Mouse (Mus musculus) forebrain, embryonic 13.5 days (tissue): ENCODE measurements around the gene Dnpep. TPM values are rescaled to one million over a fixed set of nuclear protein-coding genes. Genes with fewer than 3 reads are reported as not detected.

Experiments
- polyA plus RNA-seq: library from polyadenylated mRNA; unstranded; fragments of >200 nt; fragmentation: Nextera tagmentation; extraction: Ambion mirVana; gene quantifications from 2 replicates; pipeline ENCODE4 v1.2.1, GENCODE M21; 2015

Gene Dnpep
- polyA plus RNA-seq, 1 experiment from 2014 or later, result 140 TPM

Other genes with a start within 250 kb of the Dnpep start
- gene Nhej1, start 192.8 kb downstream of the Dnpep start, polyA plus RNA-seq, result 8.4 and 10.6 TPM in 2 replicates
- 0.08 TPM in 1 of 2 replicates, not detected in the other for gene Slc23a3, start 184.1 kb downstream of the Dnpep start, polyA plus RNA-seq
- gene Cnppd1, start 175.3 kb downstream of the Dnpep start, polyA plus RNA-seq, result 47.1 and 52.8 TPM in 2 replicates
- 71.8 and 75.1 TPM in 2 replicates for gene Retreg2, start 175.2 kb downstream of the Dnpep start, polyA plus RNA-seq
- 33.2 and 37.9 TPM in 2 replicates for gene Zfand2b, start 149.3 kb downstream of the Dnpep start, polyA plus RNA-seq
- gene Abcb6, start 137.6 kb downstream of the Dnpep start, polyA plus RNA-seq, result 28.6 and 31.7 TPM in 2 replicates
- 22.0 and 23.1 TPM in 2 replicates for gene Ankzf1, start 125.8 kb downstream of the Dnpep start, polyA plus RNA-seq
- 29.7 and 31.8 TPM in 2 replicates for gene Atg9a, start 125.8 kb downstream of the Dnpep start, polyA plus RNA-seq
- gene Glb1l, start 107.2 kb downstream of the Dnpep start, polyA plus RNA-seq, result 14.6 and 21.1 TPM in 2 replicates
- gene Stk16, start 107.2 kb downstream of the Dnpep start, polyA plus RNA-seq, result 143 and 157 TPM in 2 replicates
- 15.3 and 16.6 TPM in 2 replicates for gene Tuba4a, start 98.1 kb downstream of the Dnpep start, polyA plus RNA-seq
- gene A630095N17Rik, start 85.9 kb downstream of the Dnpep start, polyA plus RNA-seq, result not detected in 2 replicates
- 40.0 and 41.7 TPM in 2 replicates for gene Dnajb2, start 81.6 kb downstream of the Dnpep start, polyA plus RNA-seq
- 4.5 and 6.5 TPM in 2 replicates for gene Ptprn, start 53.5 kb downstream of the Dnpep start, polyA plus RNA-seq
- 37.0 and 44.1 TPM in 2 replicates for gene Resp18, start 39.6 kb downstream of the Dnpep start, polyA plus RNA-seq
- 0.81 and 1.1 TPM in 2 replicates for gene Des, start 42.3 kb upstream of the Dnpep start, polyA plus RNA-seq
- 7.6 and 9.0 TPM in 2 replicates for gene Speg, start 57.3 kb upstream of the Dnpep start, polyA plus RNA-seq
- 53.7 and 62.7 TPM in 2 replicates for gene Gmppa, start 117.9 kb upstream of the Dnpep start, polyA plus RNA-seq
- 4.0 and 5.4 TPM in 2 replicates for gene Asic4, start 132.4 kb upstream of the Dnpep start, polyA plus RNA-seq
- 16.9 and 18.6 TPM in 2 replicates for gene Chpf, start 161.3 kb upstream of the Dnpep start, polyA plus RNA-seq
- 34.0 and 35.5 TPM in 2 replicates for gene Tmem198, start 161.5 kb upstream of the Dnpep start, polyA plus RNA-seq
- 15.5 and 17.2 TPM in 2 replicates for gene Obsl1, start 188.5 kb upstream of the Dnpep start, polyA plus RNA-seq
- gene Inha, start 189.1 kb upstream of the Dnpep start, polyA plus RNA-seq, result 5.8 and 8.0 TPM in 2 replicates
- gene Stk11ip, start 203.5 kb upstream of the Dnpep start, polyA plus RNA-seq, result 16.3 and 19.4 TPM in 2 replicates
- 20.9 and 25.3 TPM in 2 replicates for gene Slc4a3, start 228.3 kb upstream of the Dnpep start, polyA plus RNA-seq